Mouse (Mus musculus) lung, adult 2 months (tissue): ENCODE results near the gene Sez6l2.

Source experiments
- CTCF ChIP-seq: fragments of 200-500 bp; IDR thresholded peaks from 2 replicates; pipeline ENCODE4 v1.5.1; 2011; ENCODE audit warnings: mild to moderate bottlenecking, low read length, control low read depth; ENCODE audit not compliant: insufficient read depth
- POLR2A ChIP-seq: fragments of 200-500 bp; IDR thresholded peaks from 2 replicates; pipeline ENCODE4 v1.6.1; 2011; ENCODE audit warnings: low read depth, mild to moderate bottlenecking, control low read depth, low read length, borderline replicate concordance; ENCODE audit errors: extremely low read depth

DNA sequence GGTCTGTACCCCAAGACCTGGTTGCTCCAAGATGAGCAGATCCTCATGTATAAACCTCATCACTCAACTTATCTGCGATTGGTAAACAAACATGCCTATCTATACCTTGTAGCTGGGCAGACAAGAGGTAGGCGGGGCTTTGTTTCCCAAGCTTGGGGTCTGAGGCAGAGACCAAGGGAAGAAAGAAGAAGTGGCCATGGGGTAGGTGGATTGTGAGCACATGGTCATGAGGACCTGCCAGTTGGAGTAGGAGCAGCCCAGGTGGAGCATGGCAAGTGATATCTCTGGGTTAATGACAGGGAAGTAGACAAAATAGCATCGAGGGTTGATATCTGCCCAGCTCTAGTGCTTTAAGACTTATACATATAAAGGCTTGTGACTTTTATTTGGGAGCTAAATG lies 35.5 kb upstream of the Sez6l2 start:
- TF ChIP-seq CTCF (no peak), POLR2A (no peak)
